Mouse (Mus musculus) olfactory bulb, adult 2 months (tissue): ENCODE results near the gene Fgf4.

Source experiments
- CTCF ChIP-seq: fragments of 200-500 bp; IDR thresholded peaks from 2 replicates; pipeline ENCODE4 v1.5.1; 2012; ENCODE audit warnings: low read depth, mild to moderate bottlenecking, low read length, moderate library complexity; ENCODE audit not compliant: insufficient read depth
- POLR2A ChIP-seq: fragments of 200-500 bp; IDR thresholded peaks from 2 replicates; pipeline ENCODE4 v1.6.1; 2012; ENCODE audit warnings: mild to moderate bottlenecking, low read depth, low read length, moderate library complexity; ENCODE audit not compliant: insufficient read depth

- no peak for TF ChIP-seq CTCF
- TF ChIP-seq POLR2A = no peak
Measured at GRCm38 (mm10) chr7:144912897-144913296, 65.7 kb downstream of the Fgf4 start.
